Mouse (Mus musculus) bone marrow, adult 2 months (tissue): ENCODE measurements around the gene Rimklb.

Experiments
- CTCF ChIP-seq: fragments of 200-500 bp; IDR thresholded peaks from 2 replicates; pipeline ENCODE4 v1.5.1; 2011; ENCODE audit warnings: low read length, control low read depth; ENCODE audit not compliant: control insufficient read depth, insufficient read depth
- POLR2A ChIP-seq: fragments of 200-500 bp; IDR thresholded peaks from 2 replicates; pipeline ENCODE4 v1.6.1; 2011; ENCODE audit warnings: low read depth, mild to moderate bottlenecking, control low read depth, low read length, borderline replicate concordance; ENCODE audit not compliant: control insufficient read depth

DNA sequence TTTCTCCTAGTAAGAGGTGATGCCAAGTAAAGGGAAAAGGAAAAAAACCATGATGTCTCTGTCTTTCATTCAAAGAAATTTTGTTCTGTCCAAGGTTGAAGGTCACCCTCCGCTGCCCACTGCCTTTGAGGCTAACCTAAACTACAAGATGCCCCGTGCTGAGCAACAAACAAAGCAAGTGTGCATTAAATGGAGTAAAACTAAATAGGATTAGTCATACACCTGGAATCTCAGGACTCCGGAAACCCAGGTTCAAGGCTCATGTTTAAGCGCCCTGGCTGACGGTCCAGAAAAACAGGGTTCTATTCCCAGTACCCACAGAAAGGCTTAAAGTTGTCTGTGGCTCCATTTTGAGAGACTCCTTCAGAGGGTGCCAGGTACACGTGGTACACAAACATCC is 6.1 kb downstream of the Rimklb start:
- TF ChIP-seq POLR2A (no peak), CTCF (no peak)
